In genomic region chr4:117416827-117417226, GRCm38 (mm10) we compare ENCODE assay signal across 26 mouse cellular contexts.
A peak's percentile ranks its signal among the peaks of the same experiment; 100 is the strongest.
DNase-seq lines count a peak whose midpoint lies in the region; ATAC-seq and TF ChIP-seq lines count a peak whose summit lies in the region.
"Had no signal": no experiment of that assay in that cellular context is flagged by ENCODE, and none has a peak within 500 bp of the region (broad histone marks: within the 10 kb centered on the region; RNA-seq: fewer than 3 reads in every experiment).

No protein-coding gene starts in this region.

- H3K4me2 ChIP-seq in intestine, embryonic 15.5 days (replicated peaks) = no peak overlapping the region
- H3K4me2 ChIP-seq: embryonic facial prominence, embryonic 12.5 days; embryonic facial prominence, embryonic 15.5 days; forebrain, embryonic 15.5 days; heart, embryonic 13.5 days; hindbrain, embryonic 14.5 days had no signal

- in situ Hi-C loops in ES-E14 (cut with MboI; ENCODE audit: low sequenced_read_pairs in 2 of 2, unreplicated experiment in 2 of 2) = no loop called here

- TF ChIP-seq CTCF in layer of hippocampus, adult 2 months (conservative IDR thresholded peaks at IDR 0.05) = no peak

- no peaks in the 10 kb centered on the region for H3K9me3 ChIP-seq in ES-E14 (ENCODE audit: control insufficient read depth, insufficient read depth, low read depth, low read length)
- no peaks in the 10 kb centered on the region for H3K9me3 ChIP-seq in intestine, embryonic 15.5 days
- H3K9me3 ChIP-seq: embryonic facial prominence, embryonic 15.5 days; forebrain, embryonic 15.5 days; heart, embryonic 10.5 days; heart, embryonic 13.5 days had no signal

- H3K27me3 ChIP-seq in intestine, embryonic 15.5 days (replicated peaks) = no peaks in the 10 kb centered on the region
- H3K27me3 ChIP-seq: embryonic facial prominence, embryonic 12.5 days; embryonic facial prominence, embryonic 15.5 days; forebrain, embryonic 15.5 days had no signal

- peak; percentile 88 for ATAC-seq in intestine, embryonic 15.5 days
- no peak for ATAC-seq in monocyte, adult 5-6 weeks (replicated peaks; ENCODE audit: insufficient number of reproducible peaks, low FRiP score, low TSS enrichment, poor library complexity, severe bottlenecking)
- ATAC-seq: CD4-positive, CD25-positive, alpha-beta regulatory T cell, adult 4 months; forebrain, embryonic 15.5 days; hindbrain, postnatal 0 days; inflammation-experienced regulatory T-cells, adult 6 months had no signal

- H3K27ac ChIP-seq in ES-E14 (ENCODE audit: insufficient read depth, low read depth, low read length, poor library complexity, severe bottlenecking) = no peak overlapping the region
- no peak overlapping the region for H3K27ac ChIP-seq in intestine, embryonic 15.5 days
- H3K27ac ChIP-seq in layer of hippocampus, adult 2 months = no peak overlapping the region
- H3K27ac ChIP-seq: embryonic facial prominence, embryonic 12.5 days; embryonic facial prominence, embryonic 15.5 days; forebrain, embryonic 15.5 days; heart, embryonic 10.5 days; heart, embryonic 13.5 days; hindbrain, embryonic 14.5 days; hindbrain, postnatal 0 days had no signal

- H3K36me3 ChIP-seq in ES-E14 (ENCODE audit: control insufficient read depth, insufficient read depth, low read length, poor library complexity, severe bottlenecking) = no peaks in the 10 kb centered on the region; the same call in 1 of the 2 replicates
- H3K36me3 ChIP-seq in intestine, embryonic 15.5 days = no peaks in the 10 kb centered on the region
- H3K36me3 ChIP-seq: embryonic facial prominence, embryonic 12.5 days; embryonic facial prominence, embryonic 15.5 days; forebrain, embryonic 15.5 days; heart, embryonic 10.5 days; heart, embryonic 13.5 days had no signal

- 29% methylated on average over 1 of the region's 1 CpGs for WGBS in intestine, embryonic 15.5 days
- 13% methylated on average over 1 of the region's 1 CpGs for WGBS in large intestine, adult 2 months

- H3K4me1 ChIP-seq in ES-E14 (ENCODE audit: control insufficient read depth in 2 of 2, insufficient read depth in 2 of 2, low read length in 2 of 2, poor library complexity in 1 of 2) = peaks cover 21 to 27% of the 10 kb centered on the region in 2 experiments
- no peaks in the 10 kb centered on the region for H3K4me1 ChIP-seq in intestine, embryonic 15.5 days (replicated peaks)
- H3K4me1 ChIP-seq: embryonic facial prominence, embryonic 15.5 days; heart, embryonic 13.5 days had no signal

- H3K9ac ChIP-seq in ES-E14 (ENCODE audit: insufficient read depth, low read depth, low read length, poor library complexity, severe bottlenecking) = no peak overlapping the region
- H3K9ac ChIP-seq in intestine, embryonic 15.5 days = no peak overlapping the region
- H3K9ac ChIP-seq: embryonic facial prominence, embryonic 12.5 days; embryonic facial prominence, embryonic 15.5 days; forebrain, embryonic 15.5 days; heart, embryonic 13.5 days; hindbrain, embryonic 14.5 days had no signal

- H3K4me3 ChIP-seq in ES-E14 (ENCODE audit: insufficient read depth in 1 of 2, low read depth in 1 of 2, low read length in 2 of 2, poor library complexity in 1 of 2, severe bottlenecking in 1 of 2) = no peak overlapping the region
- H3K4me3 ChIP-seq in intestine, embryonic 15.5 days (replicated peaks) = no peak overlapping the region
- H3K4me3 ChIP-seq in layer of hippocampus, adult 2 months = no peak overlapping the region
- H3K4me3 ChIP-seq: embryonic facial prominence, embryonic 12.5 days; embryonic facial prominence, embryonic 15.5 days; forebrain, embryonic 15.5 days; heart, embryonic 10.5 days; heart, embryonic 13.5 days had no signal

- no peak for DNase-seq in ES-E14 (ENCODE audit: low read depth, low spot score)
- peak; percentile 71 for DNase-seq in large intestine, adult 2 months (ENCODE audit: low read depth, low spot score)
- DNase-seq in right cerebral cortex, postnatal 25 days = no peak
- no peak for DNase-seq in layer of hippocampus, adult 9-10 months (ENCODE audit: low spot score)
- no peak for DNase-seq in layer of hippocampus, adult 2 months (ENCODE audit: low spot score in 2 of 2)
- DNase-seq: adrenal gland, postnatal 10 days; adrenal gland, postnatal 36 days; cerebellum, adult 11 months; cerebellum, adult 2 months; cerebellum, adult 9-11 months; cerebellum, postnatal 25 days; gastrocnemius, postnatal 25 days; heart, adult 18-20 months; heart, postnatal 14 days; heart, postnatal 4 days had no signal

TF ChIP-seq in ES-E14, 5 proteins besides CTCF, POLR2A, EP300 and RAD21:
- TF ChIP-seq CHD2 (IDR thresholded peaks at IDR 0.05; ENCODE audit: low read depth, low read length) = no peak
- no peak for TF ChIP-seq ZC3H11A (IDR thresholded peaks at IDR 0.05; ENCODE audit: borderline replicate concordance, low read depth, low read length)
- no peak for TF ChIP-seq MAFK (IDR thresholded peaks at IDR 0.05; ENCODE audit: insufficient read depth, low read depth, low read length)
- peak; percentile 71; the same call in 1 of the 2 replicates for TF ChIP-seq ZNF384 (IDR thresholded peaks at IDR 0.05; ENCODE audit: low read depth, low read length)
- TF ChIP-seq HCFC1 (IDR thresholded peaks at IDR 0.05; ENCODE audit: borderline replicate concordance, insufficient read depth, low read length) = no peak
